Mouse (Mus musculus) T-helper 17 cell (primary cell): ENCODE results near the gene Psmd3.

ENCODE experiments used
- in situ Hi-C, 2 experiments: fragments of 300-600 bp; cut with MboI, MseI; formaldehyde crosslinking; loops; 1 replicate in 1 of 2; 2 replicates in 1 of 2; pipeline ENCODE4 v1.15.1; 2025; ENCODE audit warnings: high pct_unique_total_duplicates in 2 of 2

Gene Psmd3

GRCm38 (mm10) chr11:98742397-98743291 lies 60.3 kb downstream of the Psmd3 start:
- in situ Hi-C loops = loop anchor here in 1 of 2 experiments (5.0 to 25.0 kb wide), 2 partner anchors 45 to 880 kb away; no protein-coding TSS in a partner anchor

GRCm38 (mm10) chr11:98743655-98744345 lies 61.4 kb downstream of the Psmd3 start:
- in situ Hi-C loops = loop anchor here in 1 of 2 experiments (5.0 to 25.0 kb wide), 2 partner anchors 44 to 881 kb away; no protein-coding TSS in a partner anchor

- in situ Hi-C loops = loop anchor here in 1 of 2 experiments (5.0 to 25.0 kb wide), 2 partner anchors 43 to 882 kb away; no protein-coding TSS in a partner anchor
Measured at GRCm38 (mm10) chr11:98744456-98745019, 62.2 kb downstream of the Psmd3 start.
